Mouse (Mus musculus) left cerebral cortex, postnatal 4 days (tissue): ENCODE data around the gene Nt5c3b. TPM values are rescaled to one million over a fixed set of nuclear protein-coding genes. Genes with fewer than 3 reads are reported as not detected.

ENCODE experiments used
- DNase-seq: peaks from one replicate; pipeline ENCODE4 v3.0.0-alpha.2; 2022
- intact Hi-C: fragments of 180-260 bp; cut with DNase I; formaldehyde crosslinking; loops from one replicate; pipeline ENCODE4 v1.15.1; 2025
- total RNA-seq, 2 experiments: library from RNA; stranded (reverse); gene quantifications; 2 replicates each; pipeline ENCODE4 v1.2.3; 2021

Nt5c3b gene
- total RNA-seq, 2 experiments from 2014 or later, result 85.5 to 91.9 TPM

DNA sequence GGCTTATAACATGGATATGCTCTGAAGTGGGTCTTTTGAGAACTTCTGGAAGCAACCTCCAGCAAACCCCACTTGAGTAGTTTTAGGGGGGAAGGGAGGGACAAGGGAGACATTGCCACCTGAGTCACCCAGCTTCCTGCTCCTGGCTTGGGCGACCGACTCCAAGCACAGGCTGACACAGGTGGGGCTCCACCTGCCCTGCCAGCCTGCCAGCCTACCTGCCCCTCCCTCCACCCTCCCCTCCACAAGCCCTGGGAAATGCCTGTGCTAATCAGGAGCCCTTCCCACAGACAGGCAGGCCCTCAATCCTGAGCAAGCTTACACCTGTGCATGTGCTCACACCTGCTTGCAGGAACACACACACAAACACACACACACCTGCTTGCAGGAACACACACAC, 38.9 kb downstream of the Nt5c3b start:
- no peak for DNase-seq
- intact Hi-C loops, result no loop called here

DNA sequence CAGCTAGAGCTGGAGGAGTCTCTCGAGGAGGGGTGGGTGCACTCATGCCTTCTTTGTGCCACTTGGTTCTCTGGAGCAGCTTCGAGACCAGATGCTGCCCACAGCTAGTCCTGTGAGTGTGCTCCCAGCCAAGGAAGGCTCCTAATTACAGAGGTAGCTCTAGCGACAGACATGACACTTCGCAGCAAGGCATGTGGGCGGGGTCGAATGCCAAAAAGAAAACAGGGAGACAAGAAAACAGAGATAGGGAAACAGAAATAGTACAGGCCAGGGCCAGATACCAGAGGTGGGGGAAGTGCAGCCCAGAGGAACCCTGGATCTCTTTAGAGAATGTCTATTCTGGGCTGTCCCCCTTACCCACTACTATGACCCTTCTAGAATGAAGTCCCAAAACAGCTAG, 39.4 kb downstream of the Nt5c3b start:
- intact Hi-C loops, result no loop called here
- no peak for DNase-seq

DNA sequence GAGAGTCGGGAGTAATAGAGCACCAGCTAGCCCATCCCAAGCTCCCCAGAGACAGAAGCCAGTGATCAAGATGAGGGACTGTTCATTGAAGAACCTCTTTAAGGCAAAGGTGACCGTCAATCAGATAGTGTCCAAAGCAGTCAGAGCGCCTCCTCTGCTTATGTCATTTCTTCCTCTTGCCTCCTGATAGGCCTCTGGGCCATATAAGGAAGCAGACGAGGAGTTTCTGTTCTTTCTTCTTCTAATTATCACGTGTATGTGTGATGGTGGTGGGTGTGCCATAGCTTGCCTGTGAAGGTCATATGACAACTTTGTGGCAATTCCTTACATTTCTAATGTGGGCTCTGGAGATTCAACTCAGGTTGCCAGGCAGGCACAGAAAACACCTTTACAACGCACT, 40.8 kb downstream of the Nt5c3b start:
- intact Hi-C loops, result no loop called here

DNA sequence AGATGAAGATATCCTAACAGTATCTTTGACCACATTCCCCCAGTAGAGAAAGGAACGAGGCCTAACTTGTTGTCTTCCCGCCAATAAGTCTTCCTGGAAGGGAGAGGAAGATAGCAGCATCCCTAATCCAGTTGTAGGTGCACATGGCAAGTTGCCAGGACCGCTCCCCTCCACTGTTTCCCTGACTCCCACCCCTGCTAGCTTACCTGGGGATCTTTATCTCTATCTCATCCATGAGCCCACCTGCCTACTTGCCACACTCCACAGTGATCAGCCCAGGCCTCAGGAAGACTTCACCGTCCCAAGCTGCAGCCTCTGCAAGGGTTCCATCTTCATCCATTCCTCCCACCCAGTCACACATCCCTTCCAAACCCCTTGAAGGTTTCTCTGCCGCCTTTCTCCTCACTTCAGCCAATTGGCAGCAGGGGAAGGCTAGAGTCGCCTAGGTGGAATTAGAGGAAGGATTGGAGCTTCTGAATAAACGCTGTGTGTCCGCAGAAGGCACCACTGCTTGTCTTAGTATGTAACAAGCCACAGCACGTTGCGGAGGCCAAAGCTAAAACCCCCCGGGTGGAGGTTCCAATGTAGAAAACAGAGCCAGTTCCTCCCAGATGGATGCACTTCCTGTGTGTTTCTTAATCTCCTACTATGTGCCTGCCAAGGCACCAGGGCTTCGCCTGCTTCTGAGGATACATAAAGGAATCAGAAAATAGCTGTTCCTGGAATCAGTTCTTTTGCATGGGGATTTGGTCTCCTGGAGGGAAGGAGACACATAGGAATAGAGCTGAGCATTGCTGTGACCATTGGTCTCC, 41.7 kb downstream of the Nt5c3b start:
- DNase-seq, result no peak

More for the DNA sequence above, 40.8 kb downstream of the Nt5c3b start:
- DNase-seq, result no peak

DNA sequence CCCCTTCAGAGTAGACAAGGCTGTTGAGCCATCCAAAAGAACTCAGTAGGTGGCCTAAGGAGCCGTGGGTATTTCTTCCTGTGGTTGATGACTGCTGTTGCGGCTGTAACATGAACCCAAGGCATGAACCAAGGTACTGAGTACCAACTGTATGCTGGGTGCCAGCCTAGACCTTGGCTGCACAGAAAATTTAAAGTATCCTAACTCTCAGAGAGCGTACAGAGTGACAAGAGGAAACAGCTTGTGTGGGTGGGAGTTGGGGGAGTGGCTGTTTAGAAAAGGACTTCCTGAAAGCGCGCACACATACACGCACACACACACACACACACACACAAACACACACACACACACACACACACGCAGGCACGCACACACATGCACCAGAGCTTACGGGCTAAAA, 42.3 kb downstream of the Nt5c3b start:
- DNase-seq, result no peak
- intact Hi-C loops, result no loop called here

More for the DNA sequence above, 41.7 kb downstream of the Nt5c3b start:
- intact Hi-C loops, result no loop called here

DNA sequence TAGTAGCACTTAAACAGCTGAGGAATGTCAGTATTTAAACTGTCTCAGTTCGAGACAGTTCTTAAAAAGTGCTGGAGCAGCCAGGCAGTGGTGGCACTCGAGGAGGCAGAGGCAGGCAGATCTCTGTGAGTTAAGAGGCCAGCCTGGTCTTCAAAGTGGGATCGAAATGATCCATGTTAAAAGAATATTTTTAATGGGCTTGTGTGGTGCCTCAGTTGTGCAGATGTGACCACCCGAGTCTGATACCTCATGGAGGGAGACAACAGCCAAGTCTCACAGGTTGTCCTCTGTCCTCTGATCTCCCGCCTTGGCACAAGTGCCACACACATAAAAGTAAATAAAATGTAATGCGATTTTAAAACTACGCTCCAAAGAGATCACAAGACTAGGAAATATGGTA, 43.1 kb downstream of the Nt5c3b start:
- intact Hi-C loops, result no loop called here
- DNase-seq, result no peak

DNA sequence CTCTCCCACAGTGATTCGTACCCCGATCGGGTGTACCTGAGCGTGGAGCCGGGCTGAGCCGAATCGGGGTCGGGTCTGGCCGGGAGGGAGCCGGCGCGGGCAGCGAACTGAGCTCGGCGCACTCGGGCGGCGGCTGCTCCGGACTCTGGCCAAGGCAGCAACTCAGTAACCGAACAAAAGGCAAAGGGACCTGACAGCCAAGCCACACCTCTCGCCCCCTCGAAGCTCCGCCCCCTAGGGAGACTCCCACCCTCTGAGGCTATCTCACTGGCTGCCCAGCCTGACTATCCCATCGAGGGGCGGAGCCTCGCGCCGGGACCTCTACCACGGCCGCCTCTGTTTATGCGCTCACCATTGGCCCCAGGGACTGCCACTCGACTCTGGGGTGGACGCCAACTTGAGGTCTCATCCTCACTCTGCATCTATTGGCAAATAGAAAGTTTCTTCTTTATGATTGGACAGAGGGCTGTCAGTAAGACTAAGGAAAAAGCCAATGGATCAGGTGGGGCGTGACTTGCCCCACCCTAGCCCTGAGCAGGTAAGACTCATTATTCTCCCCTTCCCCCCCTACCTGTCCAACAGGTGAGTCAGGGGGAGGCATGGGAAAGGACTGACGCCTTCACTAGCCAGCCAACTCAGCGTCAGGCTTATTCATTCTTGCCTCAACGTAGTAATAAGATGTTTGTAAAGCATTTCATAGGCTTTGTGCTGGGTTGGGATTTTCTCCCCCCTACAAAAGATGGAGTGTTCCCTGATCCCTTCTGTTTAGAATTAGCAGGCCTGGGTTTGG, 43.8 kb downstream of the Nt5c3b start, which contains the start of gene Jup:
Gene Jup (minus strand): TSS at position 164 of the 790 bp plus-strand sequence.
- intact Hi-C loops, result no loop called here
- peak; percentile 100 for DNase-seq

DNA sequence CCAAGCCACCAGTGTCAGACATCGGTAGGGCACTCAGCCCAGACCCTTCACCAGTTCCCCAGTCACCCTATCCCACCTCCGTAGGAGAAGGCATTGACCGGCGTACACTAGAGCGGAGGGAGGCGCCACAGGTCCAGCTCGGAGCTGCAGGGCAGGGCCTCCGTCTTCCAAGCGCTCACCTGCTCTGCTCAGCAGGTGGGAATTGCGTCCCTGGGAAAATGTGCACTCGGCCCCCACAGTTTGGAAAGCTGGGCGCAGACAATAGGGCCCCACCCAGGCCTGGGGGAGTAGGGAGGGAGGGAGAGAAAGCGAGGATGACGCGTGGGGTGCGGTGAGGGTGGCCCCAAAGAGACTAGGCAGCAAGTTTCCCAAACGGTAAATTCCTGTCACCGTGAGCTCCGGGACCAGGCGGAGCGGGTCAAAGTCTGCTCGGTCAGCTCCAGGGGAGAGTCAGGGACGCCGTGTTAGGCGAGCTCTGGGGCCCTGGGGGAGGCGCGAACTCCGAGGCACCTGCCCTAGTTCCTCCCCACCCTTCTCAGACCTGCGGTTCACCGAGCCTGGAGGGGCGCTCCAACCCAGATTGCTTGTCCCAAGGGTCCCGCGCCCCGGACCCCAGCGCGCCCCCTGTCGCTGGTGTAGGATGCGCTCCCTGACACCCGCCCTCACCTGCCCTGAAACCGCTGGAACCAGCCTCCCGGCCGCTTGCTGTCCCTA, 44.6 kb downstream of the Nt5c3b start:
- peak; percentile 40 for DNase-seq
- intact Hi-C loops, result no loop called here

DNA sequence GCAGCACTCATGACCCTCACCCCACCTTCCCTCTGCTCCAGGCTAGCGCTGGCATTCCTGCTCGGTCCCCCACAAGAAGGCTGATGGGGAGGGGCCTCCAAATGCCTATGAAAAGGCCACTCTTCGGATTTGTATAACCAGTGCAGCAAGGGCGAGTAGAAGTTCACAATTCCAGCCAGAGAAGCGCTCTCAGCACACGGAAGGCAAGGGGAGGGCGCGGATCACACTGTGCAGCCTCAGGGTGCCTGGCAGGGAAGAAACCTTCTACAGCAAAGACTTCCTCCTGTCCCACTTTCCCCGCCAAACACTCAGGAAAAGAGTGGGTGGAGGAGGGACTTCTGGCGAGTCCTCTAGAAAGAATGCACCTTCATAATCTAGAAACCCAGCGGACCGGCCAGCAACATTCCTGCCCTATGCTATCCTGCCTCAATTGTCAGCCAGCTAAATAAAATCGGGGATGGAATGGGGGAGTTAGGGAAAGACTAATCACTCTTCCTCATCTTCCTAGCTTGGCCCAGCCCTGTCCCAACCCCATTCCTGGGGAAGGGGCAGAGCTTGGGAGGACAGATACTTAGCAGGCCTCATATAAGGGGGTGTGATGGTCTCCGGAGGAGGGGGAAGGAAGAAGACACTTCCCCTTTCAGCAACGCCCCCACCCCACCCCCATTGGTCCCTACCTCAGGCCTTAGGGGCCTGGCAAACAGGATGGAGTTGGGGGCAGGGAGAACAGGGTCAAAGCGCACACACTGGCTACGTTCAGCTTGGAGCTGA, 45.6 kb downstream of the Nt5c3b start:
- intact Hi-C loops, result no loop called here
- peak; percentile 23 for DNase-seq

DNA sequence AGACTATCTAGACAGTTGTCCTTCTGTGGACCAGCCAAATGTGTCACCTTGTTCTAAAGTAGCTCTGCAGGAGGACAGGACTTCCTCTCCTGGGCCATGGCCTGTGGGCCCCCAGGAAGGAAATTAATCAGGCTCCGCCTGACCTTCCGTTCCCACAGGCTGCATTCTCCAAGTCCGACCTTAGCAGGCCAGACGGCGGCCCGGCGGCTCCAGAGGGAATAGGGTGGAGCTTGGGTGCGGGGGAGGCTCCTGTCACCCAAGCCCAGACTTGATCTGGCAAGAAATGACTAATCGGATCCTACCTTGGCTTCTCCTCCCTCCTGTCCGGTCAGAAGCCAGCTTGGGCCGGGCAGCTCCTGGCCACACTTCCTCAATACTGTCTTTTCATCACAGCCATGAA, 46.4 kb downstream of the Nt5c3b start:
- DNase-seq, result no peak
- intact Hi-C loops, result no loop called here

DNA sequence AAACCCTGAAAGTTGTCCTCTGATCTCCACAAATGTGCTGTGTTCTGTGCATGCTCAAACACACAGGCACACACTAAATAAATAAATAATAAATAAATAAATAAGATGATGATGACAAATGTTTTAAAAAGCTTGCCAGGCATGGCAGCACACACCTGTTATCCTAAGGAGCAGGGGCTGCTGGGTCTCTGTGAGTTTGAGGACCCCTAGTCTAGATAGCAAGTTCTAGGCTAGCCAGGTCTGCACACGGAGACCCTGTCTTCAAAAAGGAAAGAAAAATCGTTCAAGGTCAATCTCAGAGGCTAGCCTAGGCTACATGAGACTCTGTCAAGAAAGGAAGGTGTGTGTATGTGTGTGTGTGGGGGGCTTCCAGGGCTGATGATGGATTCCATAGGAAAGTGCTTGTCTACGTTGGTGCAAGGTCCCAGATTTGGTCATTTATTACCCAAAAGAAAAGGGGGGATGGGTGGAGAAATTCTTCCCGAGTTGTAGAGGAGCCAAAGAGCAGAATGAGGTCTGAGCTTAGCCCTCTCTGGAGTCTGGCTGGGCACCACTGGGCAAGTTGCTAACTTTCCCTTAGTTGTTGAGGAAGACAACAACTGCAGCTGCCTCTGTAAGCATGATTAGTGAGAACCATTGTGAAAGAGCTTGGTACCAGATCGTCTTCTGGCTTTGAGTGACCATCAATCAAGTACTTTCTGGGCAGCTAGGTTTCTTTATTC, 47.1 kb downstream of the Nt5c3b start:
- no peak for DNase-seq
- intact Hi-C loops, result no loop called here

DNA sequence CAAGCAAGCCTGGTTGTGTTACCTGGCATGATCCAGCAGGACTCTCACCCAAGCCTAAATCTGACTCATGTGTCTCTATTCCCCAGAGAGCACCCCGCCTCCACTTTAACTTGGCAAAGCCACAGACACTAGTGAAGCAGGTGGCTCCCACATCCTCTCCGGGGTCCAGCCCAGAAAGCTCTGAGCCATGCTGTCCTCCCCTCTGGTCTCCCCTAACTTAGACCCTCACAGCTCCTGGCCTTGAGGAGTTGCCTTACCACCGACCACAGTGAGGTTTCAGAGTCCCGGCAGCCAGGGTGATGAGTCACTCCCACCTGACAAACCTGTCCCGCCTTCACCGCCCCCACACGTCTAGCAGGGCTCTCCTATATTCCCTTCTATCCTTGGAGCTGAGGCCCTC, 47.9 kb downstream of the Nt5c3b start:
- intact Hi-C loops, result no loop called here
- DNase-seq, result no peak

DNA sequence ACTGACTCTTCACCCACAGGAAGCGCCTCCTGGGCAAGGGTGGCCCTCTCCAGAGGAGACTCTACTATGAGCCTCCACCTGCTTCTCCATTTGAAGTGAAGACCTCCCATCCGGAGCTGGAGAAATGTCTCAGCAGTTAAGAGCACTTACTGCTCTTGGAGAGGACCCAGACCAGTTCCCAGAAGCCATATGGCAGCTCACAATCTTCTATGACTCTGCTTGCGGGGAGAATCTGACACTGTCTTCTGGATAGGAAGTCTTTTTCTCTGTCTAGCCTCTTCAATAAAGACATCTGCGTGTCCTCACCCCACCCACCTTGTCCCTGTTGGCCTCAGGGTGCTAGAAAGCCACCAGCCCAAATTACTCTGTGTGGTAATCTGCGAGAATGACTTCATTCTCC, 48.6 kb downstream of the Nt5c3b start:
- intact Hi-C loops, result no loop called here
- no peak for DNase-seq

DNA sequence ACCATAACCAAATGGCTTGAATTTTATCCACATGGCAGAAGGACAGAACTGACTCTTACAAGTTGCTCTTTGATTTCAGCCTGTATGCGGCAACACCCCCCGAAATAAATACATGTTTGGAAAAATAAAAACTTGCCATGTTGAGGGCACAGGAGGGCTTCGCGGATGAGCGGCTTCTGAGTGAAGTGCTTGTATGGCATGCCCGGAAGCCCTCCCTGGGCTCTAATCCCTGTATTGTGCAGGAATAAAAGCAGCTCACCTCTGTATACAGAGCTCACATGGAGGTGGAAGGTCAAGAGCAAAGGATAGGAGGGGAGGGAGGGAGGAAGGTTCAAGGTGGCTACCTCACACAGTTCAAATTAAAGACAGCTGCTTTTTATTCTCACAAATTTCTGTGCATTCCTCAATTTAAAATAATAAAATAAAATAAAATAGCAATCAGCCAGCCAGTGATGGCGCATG, 49.7 kb downstream of the Nt5c3b start:
- intact Hi-C loops, result no loop called here
- no peak for DNase-seq

DNA sequence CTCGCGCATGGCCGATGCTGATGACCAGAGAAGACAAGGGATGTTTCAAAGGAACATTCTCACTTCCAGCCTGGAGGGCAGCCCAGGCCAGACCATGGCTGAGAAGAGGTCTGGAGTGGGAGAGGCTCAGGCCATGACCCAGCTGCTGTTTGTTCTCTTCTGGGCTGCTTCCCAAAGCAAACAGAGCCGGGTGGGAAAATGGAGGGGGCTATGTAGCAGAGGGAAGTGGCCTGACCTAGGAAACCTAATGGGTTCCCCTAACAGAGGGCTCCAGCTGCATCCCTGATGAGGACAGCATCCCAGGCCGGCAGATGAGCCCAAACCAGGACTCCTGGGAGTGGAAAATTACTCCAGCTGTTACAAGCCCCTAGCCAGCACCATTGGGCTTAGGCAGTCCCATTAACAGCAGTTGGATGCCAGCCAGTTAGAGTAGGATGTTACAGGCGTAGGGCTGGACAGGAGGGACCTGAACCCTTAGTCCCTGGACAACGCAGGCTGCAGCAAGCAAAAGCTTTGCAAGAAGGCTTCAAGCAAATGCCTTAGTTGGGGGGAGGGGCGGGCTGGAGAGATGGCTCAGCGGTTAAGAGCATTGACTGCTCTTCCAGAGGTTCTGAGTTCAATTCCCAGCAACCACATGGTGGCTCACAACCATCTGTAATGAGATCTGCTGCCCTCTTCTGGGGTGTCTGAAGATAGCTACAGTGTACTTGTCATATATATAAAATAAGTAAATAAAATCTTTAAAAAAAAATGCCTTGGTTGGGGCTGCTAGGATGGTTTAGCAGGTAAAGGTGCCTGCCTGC, 50.3 kb downstream of the Nt5c3b start:
- peak; percentile 47 for DNase-seq
- intact Hi-C loops, result no loop called here

DNA sequence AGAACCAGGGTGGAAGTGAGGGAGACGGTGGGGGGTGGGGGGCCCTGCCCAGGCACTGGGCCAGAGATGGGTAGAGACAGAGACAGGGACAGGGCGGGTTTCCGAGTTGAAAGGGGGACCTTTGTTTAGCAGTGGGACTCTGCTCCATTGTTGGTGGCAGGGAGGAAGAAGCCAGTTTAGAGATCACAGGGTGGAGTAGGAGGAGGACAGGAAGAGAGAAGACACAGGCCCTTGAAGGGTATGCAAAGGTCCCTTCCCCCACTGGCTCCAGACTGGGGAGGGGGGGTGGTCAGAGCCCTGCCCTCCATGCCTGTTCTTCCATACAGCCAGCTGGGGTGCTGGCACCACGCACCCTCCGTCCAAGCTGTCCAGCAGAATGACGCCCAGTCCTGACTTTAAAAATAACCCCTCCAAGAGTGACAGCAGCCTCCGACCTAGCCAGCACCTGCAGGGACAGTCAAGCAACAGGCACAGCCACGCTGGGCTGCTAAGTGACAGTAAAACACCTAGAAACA, 51.6 kb downstream of the Nt5c3b start:
- peak; percentile 60 for DNase-seq

DNA sequence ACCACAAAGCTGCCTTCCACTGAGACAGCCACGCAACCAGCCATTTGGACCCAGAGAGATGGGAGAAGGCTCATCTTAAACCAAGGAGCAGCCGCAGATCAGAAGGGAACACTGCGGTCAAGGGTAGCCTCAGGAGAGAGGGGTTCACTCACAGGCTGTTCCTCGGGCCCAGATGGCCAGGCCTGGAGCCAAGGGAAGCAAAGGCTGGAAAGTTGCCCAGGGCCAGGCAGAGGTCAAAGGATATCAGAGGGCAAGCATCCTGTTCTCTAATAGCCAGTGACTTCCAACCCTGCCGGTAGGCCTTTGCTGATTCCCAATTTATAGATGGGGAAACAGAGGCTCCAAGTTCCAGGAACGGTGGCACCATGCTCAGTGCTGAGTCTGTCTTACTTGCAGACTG, 53.0 kb downstream of the Nt5c3b start:
- no peak for DNase-seq
- intact Hi-C loops, result no loop called here

More for the DNA sequence above, 51.6 kb downstream of the Nt5c3b start:
- intact Hi-C loops, result no loop called here

DNA sequence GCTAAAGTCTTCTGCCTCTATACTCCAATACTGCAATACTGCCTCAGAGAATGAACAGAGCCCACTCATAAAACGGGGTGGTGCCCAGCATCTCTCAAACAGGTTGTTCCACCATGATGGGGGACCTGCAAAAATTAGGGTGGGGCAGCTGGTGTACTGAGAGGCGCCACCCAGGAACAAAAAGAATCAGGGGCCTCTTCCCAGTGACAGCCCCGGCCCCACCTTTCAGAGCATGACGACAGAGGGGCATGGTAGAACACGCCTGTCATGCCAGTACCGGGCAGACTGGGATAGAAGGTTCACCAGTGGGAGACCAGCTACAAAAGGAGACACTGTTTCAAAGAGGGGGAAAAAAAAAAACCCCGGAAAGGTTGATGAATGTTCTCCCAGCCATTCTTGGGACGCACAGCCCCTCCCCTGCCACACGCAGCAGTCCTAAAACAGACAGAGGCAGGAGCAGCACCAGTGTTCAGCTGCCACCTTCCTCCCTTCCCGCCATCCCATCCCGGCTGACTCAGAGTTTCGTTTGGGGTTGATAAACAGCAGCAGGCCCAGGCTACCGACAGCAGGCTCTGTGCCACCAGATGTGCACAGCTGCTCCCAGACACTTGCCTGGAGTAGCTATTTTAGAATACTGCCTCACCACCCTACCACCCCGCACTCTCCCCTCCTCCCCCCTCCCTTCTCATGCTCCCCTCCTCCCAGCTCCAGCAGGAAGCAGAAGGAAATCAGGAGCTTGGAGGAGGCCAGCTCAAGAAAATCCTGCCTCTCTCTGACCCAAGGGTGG, 53.8 kb downstream of the Nt5c3b start:
- DNase-seq, result no peak
- intact Hi-C loops, result no loop called here
